Mouse (Mus musculus): ENCODE data around the gene Uts2r. TPM values are rescaled to one million over a fixed set of nuclear protein-coding genes. Genes with fewer than 3 reads are reported as not detected.
A peak's percentile ranks its signal among the peaks of the same experiment; 100 is the strongest.

The Uts2r gene
- total RNA-seq, 2 experiments from 2014 or later = not detected

- no peak for DNase-seq
These were observed 3.7 kb downstream of the Uts2r start for GRCm38 (mm10) chr11:121163751-121164150.

DNA sequence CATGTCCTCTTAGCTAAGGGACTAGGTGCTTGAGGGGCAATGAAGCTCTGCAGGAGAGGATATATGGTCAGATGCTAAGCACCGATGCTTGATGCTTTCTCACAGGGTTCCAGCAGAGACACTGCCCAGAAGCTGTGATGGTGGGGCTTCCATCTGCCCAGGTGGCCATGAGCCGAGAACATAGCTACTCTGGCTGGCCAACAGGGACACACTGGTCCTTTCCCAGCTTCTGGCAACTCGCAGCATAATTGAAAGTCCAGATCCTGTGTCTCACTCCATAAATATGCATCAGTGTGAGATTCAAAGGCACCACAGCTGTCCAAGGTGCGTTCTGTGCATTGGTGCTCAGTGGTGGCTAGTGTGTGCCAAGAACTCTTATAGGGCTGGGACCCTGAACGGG is 13.1 kb downstream of the Uts2r start:
- DNase-seq = no peak

GRCm38 (mm10) chr11:121174234-121174633 is 14.2 kb downstream of the Uts2r start:
- no peak for DNase-seq

- DNase-seq = peak; percentile 59 to 78
These were observed 16.5 kb downstream of the Uts2r start for GRCm38 (mm10) chr11:121176285-121177270.

DNA sequence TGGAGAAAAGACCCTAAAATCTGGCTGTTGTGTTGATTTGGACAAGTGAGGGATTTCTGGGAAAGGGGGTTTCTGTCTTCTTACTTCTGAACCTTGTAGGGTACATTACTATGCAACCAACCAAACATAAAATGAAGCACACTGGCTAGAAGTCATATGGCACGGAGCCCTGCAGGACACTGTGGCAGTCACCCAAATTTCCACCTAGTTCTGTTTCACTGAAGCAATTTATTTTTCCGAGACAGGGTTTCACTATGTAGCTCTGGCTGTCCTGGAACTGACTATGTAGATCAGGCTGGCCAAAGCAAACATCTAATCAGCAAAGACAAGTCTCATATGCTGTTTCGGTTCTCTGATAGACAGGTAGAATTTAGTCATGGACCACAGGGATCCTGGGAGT is 29.6 kb downstream of the Uts2r start:
- DNase-seq = peak in 1 of 2 experiments; percentile 42

- DNase-seq = no peak
These were observed 32.7 kb downstream of the Uts2r start for GRCm38 (mm10) chr11:121192742-121193141.

DNA sequence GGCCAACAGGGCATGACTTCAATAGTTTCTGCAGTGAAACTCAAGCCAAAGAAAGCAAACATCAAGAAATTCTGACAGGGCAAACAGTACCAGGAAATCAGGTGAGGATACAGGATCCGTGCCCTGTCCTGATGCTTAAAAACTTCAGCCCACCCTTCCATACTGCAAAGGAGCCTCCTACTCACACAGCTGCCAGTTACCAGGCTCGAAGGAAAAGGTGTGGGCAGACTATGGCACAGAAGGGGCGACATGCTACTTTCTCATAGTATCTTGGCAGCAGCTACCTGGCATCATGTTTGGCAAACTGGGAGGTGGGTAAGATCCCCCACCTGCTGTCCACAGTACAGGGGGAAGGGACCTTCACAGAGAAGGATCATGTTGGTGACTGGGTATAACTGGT is 33.3 kb downstream of the Uts2r start:
- no peak for DNase-seq

- DNase-seq = no peak
These were observed 38.6 kb downstream of the Uts2r start for GRCm38 (mm10) chr11:121198622-121199021.

DNA sequence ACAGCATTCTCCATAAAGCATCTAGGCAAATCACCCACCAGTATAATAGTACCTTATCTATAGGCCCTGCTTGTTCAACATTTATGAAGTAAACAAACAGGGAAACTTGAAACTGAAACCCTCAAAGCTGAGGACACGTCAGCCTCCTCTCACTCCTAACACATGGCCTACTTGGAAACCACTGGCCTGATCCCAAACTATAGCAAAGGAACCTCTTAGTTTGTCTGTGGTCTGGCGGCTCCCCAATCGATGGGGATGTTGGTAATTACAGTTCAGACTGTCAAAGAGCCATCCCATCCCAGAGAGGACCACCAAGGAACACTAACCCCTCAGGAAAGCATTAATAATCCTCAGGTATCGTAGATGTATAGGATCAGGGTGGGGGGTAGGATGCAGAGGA is 39.8 kb downstream of the Uts2r start:
- DNase-seq = no peak

- DNase-seq = no peak
These were observed 40.7 kb downstream of the Uts2r start for GRCm38 (mm10) chr11:121200781-121201180.

- peak; percentile 12 to 44 for DNase-seq
These were observed 41.5 kb downstream of the Uts2r start for GRCm38 (mm10) chr11:121201436-121202198.

- no peak for DNase-seq
These were observed 43.7 kb downstream of the Uts2r start for GRCm38 (mm10) chr11:121203859-121204160.

DNA sequence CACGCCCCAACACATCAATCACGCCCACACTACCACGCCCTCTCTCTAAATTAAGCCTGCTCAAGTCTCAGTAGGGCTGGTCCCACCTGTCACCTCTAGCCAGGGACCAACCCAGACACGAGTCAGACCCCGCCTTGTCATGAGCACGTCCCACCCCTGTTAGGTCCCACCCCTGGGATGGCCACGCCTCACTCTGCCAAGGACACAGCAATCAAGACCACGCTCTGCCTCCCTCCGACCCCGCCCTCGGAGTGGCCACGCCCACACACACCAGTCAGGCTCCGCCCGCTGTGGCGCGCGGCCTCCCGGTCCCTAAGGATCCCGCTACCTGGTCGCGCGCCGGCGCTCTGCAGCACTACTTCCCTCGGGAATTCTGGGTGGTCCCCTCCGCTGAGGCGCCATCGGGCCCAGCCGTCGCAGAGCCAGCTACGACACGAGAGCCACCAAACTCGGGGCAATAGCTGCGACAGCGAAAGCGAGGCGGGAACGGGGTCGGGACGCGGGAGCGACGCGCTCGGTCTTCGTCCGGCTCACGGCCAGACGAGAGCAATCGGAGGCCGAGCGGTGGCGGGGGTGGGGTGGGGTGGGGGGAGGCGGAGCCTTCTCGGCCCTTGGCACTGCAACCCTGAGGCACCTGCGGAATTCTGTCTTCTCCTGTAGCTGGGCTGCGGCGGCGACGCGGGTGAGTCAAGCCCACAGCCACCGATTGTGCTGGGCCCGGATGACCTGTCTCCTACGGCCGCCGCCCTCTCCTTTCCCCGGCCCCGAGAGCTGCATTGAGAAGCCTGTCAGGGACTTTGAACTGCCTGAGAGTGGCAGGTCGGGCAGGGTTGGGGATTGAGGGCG is 44.3 kb downstream of the Uts2r start, which contains the start of the genes Hexdc and Ogfod3:
Gene Hexdc (plus strand): TSS at position 273 of the 846 bp plus-strand sequence.
Gene Ogfod3 (minus strand): TSS at position 551 of the 846 bp plus-strand sequence.
- DNase-seq = peak; percentile 96 to 98

Other genes with a start within 250 kb of the Uts2r start
- 10 to 100 TPM; 10.6 to 22.0 TPM for gene Ccdc57, start 227.4 kb upstream of the Uts2r start, total RNA-seq (2021)
- gene Slc16a3, start 211.8 kb upstream of the Uts2r start, total RNA-seq (2021) = 1 to 10 TPM in 1 of 2 experiments, under 1 TPM in 1; 0.89 to 2.1 TPM
- 100 to 1,000 TPM; 126 to 127 TPM for gene Csnk1d, start 168.9 kb upstream of the Uts2r start, total RNA-seq (2021)
- gene Cd7, start 120.9 kb upstream of the Uts2r start, total RNA-seq (2021) = under 1 TPM; 0.30 to 0.53 TPM
- not detected for gene Sectm1b, start 96.7 kb upstream of the Uts2r start, total RNA-seq (2021)
- not detected for gene Sectm1a, start 79.1 kb upstream of the Uts2r start, total RNA-seq (2021)
- not detected for gene Tex19.2, start 41.6 kb upstream of the Uts2r start, total RNA-seq (2021)
- gene Tex19.1, start 14.1 kb upstream of the Uts2r start, total RNA-seq (2021) = not detected
- 10 to 100 TPM in 1 of 2 experiments, 1 to 10 TPM in 1; 9.1 to 11.5 TPM for gene Hexdc, start 44.2 kb downstream of the Uts2r start, total RNA-seq (2021)
- 10 to 100 TPM; 22.6 to 30.5 TPM for gene Ogfod3, start 44.4 kb downstream of the Uts2r start, total RNA-seq (2021)
- gene Cybc1, start 69.1 kb downstream of the Uts2r start, total RNA-seq (2021) = 10 to 100 TPM; 20.6 to 21.0 TPM
- 10 to 100 TPM; 18.7 to 27.3 TPM for gene Narf, start 77.0 kb downstream of the Uts2r start, total RNA-seq (2021)
- gene Foxk2, start 99.7 kb downstream of the Uts2r start, total RNA-seq (2021) = 10 to 100 TPM; 35.0 to 45.5 TPM
- gene Wdr45b, start 194.2 kb downstream of the Uts2r start, total RNA-seq (2021) = 10 to 100 TPM; 56.7 to 67.2 TPM
- 1 to 10 TPM; 5.6 to 6.7 TPM for gene Rab40b, start 228.0 kb downstream of the Uts2r start, total RNA-seq (2021)

All from adrenal gland, postnatal 36 days (tissue).